Mouse (Mus musculus) spleen, postnatal 14 days (tissue): ENCODE measurements around the gene Olfr707.
"Not testable (repeated sequence)": the region's sequence is repeated elsewhere in the genome, so short reads cannot be mapped to it uniquely, and the experiment has no call there.

Source experiments
- DNase-seq, 2 experiments: peaks; one replicate each; pipeline ENCODE4 v3.0.0; 2021 to 2022; ENCODE audit warnings: low spot score in 2 of 2

The Olfr707 gene

DNA sequence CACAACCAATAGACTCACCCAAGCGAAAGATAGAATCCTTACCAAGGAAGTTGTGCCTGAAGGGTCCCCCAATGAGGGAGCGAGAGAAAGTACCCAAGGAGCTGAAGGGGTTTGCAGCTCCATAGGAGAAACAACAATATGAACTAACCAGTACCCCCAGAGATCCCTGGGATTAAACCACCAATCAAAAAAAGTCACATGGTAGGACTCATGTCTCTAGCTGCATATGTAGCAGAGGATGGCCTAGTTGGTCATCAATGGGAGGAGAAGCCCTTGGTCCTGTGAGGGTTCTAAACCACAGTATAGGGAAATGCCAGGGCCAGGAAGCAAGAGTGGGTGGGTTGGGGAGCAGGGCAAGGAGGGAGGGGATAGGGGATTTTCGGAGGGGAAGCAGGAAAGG, at the start of gene Olfr707:
Olfr707 (minus strand) TSS at position 101 of the 400 bp plus-strand sequence.
- DNase-seq, result not testable (repeated sequence)

- DNase-seq, result no peak
Observed at GRCm38 (mm10) chr7:106948212-106948611, 47.2 kb upstream of the Olfr707 start, which contains the start of gene Olfr710. TSS of gene Olfr710 (minus strand) at chr7:106948312.

GRCm38 (mm10) chr7:106932119-106932518, 31.1 kb upstream of the Olfr707 start, which contains the start of gene Olfr709-ps1:
TSS of gene Olfr709-ps1 (minus strand) at chr7:106932219.
- no peak for DNase-seq

DNA sequence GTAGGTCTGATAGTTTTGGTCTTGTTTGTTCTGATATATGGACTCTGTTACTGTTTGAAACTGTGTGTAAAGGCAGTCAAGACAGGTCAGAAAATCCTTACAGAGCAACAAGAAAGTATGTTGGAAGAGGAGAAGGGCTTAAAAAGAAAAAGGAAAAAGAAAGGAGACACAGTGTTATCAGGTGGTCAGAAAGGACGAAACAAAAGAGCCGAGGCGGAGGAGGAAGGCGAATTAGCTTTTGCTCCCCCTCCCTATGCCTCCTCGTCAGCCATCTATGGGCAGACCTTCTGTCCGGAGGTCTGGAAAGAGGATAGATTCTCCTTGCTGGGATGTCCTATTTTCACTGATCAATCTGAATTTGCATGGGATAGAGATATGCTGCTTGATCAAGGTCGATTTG, 19.9 kb upstream of the Olfr707 start:
- DNase-seq, result peak in 1 of 2 experiments; percentile 7

DNA sequence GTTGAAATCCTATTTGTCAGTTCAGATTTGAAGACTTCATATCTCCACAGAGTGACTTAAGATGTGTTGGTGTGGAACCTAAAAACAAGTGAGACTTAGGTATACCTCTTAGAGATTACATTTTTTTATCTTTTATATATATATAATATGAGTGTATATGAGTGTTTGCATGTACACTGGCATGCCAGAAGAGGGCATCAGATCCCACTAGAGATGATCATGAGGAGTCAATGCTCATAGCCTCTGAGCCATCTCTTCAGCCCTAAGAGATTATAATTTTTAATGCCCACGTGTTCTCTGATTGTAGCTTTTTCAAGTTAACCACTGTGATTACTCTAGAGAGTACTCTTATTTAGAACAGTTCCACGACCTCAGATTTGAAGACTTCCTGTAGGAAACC, 6.6 kb upstream of the Olfr707 start, which contains the start of gene Olfr1532-ps1:
Olfr1532-ps1 (plus strand) TSS at position 326 of the 400 bp plus-strand sequence.
- DNase-seq, result no peak

- no peak for DNase-seq
Observed at GRCm38 (mm10) chr7:106888062-106888461, 13.0 kb downstream of the Olfr707 start, which contains the start of gene Olfr706. TSS of gene Olfr706 (minus strand) at chr7:106888162.

DNA sequence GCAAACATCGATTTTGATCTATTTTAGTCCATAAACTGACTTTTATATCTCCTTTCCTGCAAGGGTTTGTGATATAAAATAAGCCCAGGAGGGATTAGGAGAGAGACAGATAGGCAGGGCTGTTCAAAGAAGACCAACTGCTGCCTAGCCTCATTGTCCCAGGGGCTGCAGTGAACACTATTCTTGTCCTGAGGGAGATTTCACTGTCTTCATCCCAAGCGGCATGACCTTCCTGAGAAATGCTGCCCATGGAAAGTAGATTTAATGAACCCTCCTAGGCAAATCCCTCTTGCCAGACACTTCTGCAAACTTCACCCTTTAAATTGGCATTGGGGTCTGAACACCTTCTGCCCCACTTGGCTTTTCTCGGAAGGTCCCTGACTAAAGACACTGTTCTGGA, 24.2 kb downstream of the Olfr707 start, which contains the start of gene Olfr705:
Olfr705 (minus strand) TSS at position 101 of the 400 bp plus-strand sequence.
- DNase-seq, result no peak

DNA sequence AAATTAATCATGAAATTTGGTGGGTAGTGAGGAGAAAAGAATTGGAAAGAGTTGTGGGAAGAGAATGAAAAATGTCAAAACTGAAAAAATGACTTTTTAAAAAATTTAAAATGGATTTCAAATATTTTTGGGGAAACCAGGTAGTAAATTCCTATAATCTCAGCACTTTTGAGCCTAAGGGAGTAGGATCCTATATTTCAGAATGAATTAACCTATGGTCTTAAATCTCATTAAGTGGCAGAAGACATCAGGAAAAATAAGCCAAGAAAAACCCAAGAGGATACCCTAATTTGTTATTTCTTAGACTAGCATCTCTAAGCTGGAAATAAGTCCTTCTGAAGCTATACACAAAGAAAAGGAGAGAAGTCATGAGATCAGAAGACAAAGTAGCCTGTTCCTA, 38.2 kb downstream of the Olfr707 start, which contains the start of gene Olfr704:
Olfr704 (plus strand) TSS at position 301 of the 400 bp plus-strand sequence.
- DNase-seq, result no peak

- no peak for DNase-seq
Observed at GRCm38 (mm10) chr7:106843060-106843459, 58.0 kb downstream of the Olfr707 start, which contains the start of gene Olfr703. TSS of gene Olfr703 (plus strand) at chr7:106843360.
